Mouse (Mus musculus): ENCODE data around the gene Unc5b. TPM values are rescaled to one million over a fixed set of nuclear protein-coding genes. Genes with fewer than 3 reads are reported as not detected.

The Unc5b gene
- polyA plus RNA-seq, 1 experiment from 2014 or later, result 2.6 TPM

DNA sequence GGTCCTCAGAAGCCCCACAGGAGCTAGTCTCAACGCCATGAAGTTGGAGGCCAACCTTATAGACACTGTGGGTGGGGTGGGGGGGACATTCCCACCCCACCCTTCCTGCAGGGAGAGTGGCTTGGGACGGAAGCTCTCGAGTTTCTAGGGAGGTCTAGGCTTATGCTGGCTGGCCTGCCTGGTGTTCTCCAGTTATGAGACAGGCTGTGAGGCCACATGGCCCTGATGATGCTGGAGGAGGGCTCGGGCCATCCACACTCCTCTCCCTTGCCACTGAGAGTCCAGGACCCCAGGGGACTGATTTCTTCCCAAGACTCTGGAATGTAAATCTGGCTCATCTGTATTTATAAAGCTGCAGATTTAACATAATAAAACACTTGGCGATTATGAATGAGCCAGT is 104.1 kb downstream of the Unc5b start:
- H3K27ac ChIP-seq (replicated peaks), result no peak overlapping the region
- no peak for ATAC-seq (ENCODE audit: low read depth)
- no peak overlapping the region for H3K9ac ChIP-seq
- WGBS, result 46% methylated on average over 5 of the region's 5 CpGs
- no peaks in the 10 kb centered on the region for H3K27me3 ChIP-seq
- H3K4me1 ChIP-seq (replicated peaks), result peaks cover 16% of the 10 kb centered on the region
- H3K9me3 ChIP-seq, result no peaks in the 10 kb centered on the region
- no peak overlapping the region for H3K4me3 ChIP-seq
- peaks cover 12% of the 10 kb centered on the region for H3K36me3 ChIP-seq
- H3K4me2 ChIP-seq, result no peak overlapping the region

GRCm38 (mm10) chr10:60726896-60727295 is 104.5 kb downstream of the Unc5b start:
- H3K27me3 ChIP-seq, result no peaks in the 10 kb centered on the region
- H3K4me1 ChIP-seq (replicated peaks), result peaks cover 15% of the 10 kb centered on the region
- H3K9ac ChIP-seq, result no peak overlapping the region
- H3K27ac ChIP-seq (replicated peaks), result no peak overlapping the region
- H3K4me2 ChIP-seq, result no peak overlapping the region
- WGBS, result 68% methylated on average over 3 of the region's 3 CpGs
- H3K36me3 ChIP-seq, result peaks cover 12% of the 10 kb centered on the region
- no peak for ATAC-seq (ENCODE audit: low read depth)
- no peaks in the 10 kb centered on the region for H3K9me3 ChIP-seq
- H3K4me3 ChIP-seq, result no peak overlapping the region

DNA sequence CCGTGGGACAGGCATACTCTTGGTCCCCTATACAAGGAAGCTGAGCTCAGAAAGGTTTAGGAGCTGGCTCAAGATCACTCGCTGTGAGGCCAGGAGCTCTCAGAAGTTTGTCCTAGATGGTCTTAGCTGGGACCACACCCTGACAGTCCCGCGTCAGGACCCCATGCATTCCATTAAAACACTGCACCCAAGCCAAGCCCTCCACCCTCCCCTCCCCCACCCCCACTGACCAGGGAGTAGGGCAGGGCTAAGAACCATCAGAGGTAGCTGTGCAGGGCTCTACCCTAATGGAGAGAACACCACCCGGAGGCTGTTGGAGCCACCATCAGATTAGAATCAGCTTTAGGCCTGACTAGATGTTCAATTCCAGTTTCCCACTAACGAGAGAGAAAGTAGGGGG is 106.9 kb downstream of the Unc5b start:
- ATAC-seq (ENCODE audit: low read depth), result no peak

DNA sequence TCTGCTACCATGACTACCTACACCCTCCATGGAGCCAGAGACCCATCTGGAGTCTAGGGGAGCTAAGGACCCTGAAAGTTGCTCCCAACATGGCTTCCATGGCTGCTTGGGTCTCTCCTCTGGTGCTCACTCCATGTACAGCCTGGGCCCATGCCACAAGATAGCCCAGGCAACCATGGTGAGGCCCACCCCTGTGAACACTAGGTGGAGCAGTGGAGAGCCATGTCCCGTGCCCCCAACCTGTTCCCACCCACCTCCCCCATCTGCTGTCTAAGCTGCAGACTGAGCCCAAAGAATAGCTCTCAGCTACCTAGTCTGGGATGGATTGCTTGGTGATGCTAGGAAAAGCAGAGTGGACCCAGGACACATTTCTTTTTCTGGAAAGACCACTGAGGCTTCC is 108.0 kb downstream of the Unc5b start:
- Histone ChIP-seq H3K4me3 (no peak overlapping the region), H3K27ac (replicated peaks) (no peak overlapping the region), H3K4me2 (no peak overlapping the region), H3K9me3 (no peaks in the 10 kb centered on the region), H3K36me3 (peaks cover 14% of the 10 kb centered on the region), H3K9ac (no peak overlapping the region), H3K4me1 (replicated peaks) (peaks cover 24% of the 10 kb centered on the region), H3K27me3 (no peaks in the 10 kb centered on the region)
- no peak for ATAC-seq (ENCODE audit: low read depth)
- 33% methylated on average over 1 of the region's 1 CpGs for WGBS

More for the DNA sequence above, 106.9 kb downstream of the Unc5b start:
- Histone ChIP-seq H3K9ac (no peak overlapping the region), H3K36me3 (peaks cover 7% of the 10 kb centered on the region), H3K9me3 (no peaks in the 10 kb centered on the region), H3K27ac (replicated peaks) (no peak overlapping the region), H3K4me2 (no peak overlapping the region), H3K4me3 (no peak overlapping the region), H3K4me1 (replicated peaks) (peaks cover 24% of the 10 kb centered on the region), H3K27me3 (no peaks in the 10 kb centered on the region)
- 88% methylated on average over 6 of the region's 6 CpGs for WGBS

GRCm38 (mm10) chr10:60721640-60722039 is 109.7 kb downstream of the Unc5b start:
- Histone ChIP-seq H3K36me3 (peaks cover 18% of the 10 kb centered on the region), H3K4me1 (replicated peaks) (peaks cover 17% of the 10 kb centered on the region; the same call in 1 of the 2 replicates), H3K27me3 (no peaks in the 10 kb centered on the region), H3K9ac (no peak overlapping the region), H3K4me2 (0 out of 2 replicates have a peak overlapping the region, but pooled peaks have one; percentile 7), H3K27ac (replicated peaks) (peak overlapping the region; percentile 46), H3K4me3 (no peak overlapping the region), H3K9me3 (no peaks in the 10 kb centered on the region)
- no peak for ATAC-seq (ENCODE audit: low read depth)
- WGBS, result 40% methylated on average over 12 of the region's 12 CpGs

DNA sequence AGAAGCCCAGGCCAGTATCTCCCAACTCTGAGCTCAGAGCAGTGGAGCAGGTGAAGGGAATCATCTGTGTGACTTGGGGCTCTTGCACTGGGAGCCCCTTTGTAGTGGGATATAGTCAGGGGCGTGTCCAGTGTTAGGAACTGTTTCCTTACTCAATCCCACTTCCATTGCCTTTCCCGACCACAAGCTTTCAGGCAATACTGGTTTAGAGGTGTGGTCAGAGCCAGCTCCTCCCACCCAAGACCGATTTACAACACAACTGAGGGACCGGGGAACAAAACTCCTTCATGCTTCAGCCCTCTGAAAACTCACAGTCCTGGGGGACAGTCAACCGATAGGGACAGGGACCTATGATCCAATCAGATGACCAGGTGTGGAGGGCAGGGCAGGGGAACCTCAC is 110.9 kb downstream of the Unc5b start:
- no peak overlapping the region for H3K4me3 ChIP-seq
- H3K36me3 ChIP-seq, result peaks cover 30% of the 10 kb centered on the region
- ATAC-seq (ENCODE audit: low read depth), result no peak
- H3K4me2 ChIP-seq, result no peak overlapping the region
- peaks cover 17% of the 10 kb centered on the region; the same call in 1 of the 2 replicates for H3K4me1 ChIP-seq (replicated peaks)
- no peaks in the 10 kb centered on the region for H3K27me3 ChIP-seq
- WGBS, result 81% methylated on average over 5 of the region's 5 CpGs
- H3K9me3 ChIP-seq, result no peaks in the 10 kb centered on the region
- H3K9ac ChIP-seq, result no peak overlapping the region
- H3K27ac ChIP-seq (replicated peaks), result no peak overlapping the region

DNA sequence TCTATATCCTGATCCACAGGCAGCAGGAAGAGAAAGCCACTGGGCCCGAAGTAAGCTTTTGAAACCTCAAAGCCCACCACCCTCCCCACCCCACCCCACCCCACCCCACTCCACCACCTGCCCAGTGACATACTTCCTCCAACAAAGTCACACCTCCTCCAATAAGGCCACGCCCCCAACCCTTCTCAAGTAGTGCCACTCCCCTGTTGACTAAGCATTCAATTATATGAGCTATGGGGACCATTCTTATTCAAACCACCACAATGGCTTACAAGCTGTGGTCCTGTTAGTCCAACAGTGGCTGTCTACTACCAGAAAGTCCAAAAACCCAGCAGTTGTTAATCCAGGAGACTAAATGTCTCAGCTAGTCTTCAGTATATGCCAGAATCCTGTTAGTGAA is 112.9 kb downstream of the Unc5b start:
- no peaks in the 10 kb centered on the region for H3K27me3 ChIP-seq
- WGBS, result 94% methylated on average over 2 of the region's 2 CpGs
- H3K9ac ChIP-seq, result no peak overlapping the region
- H3K4me3 ChIP-seq, result no peak overlapping the region
- peaks cover 44% of the 10 kb centered on the region for H3K36me3 ChIP-seq
- ATAC-seq (ENCODE audit: low read depth), result no peak
- peaks cover 17% of the 10 kb centered on the region; the same call in 1 of the 2 replicates for H3K4me1 ChIP-seq (replicated peaks)
- no peaks in the 10 kb centered on the region; the same call in none of the 2 replicates for H3K9me3 ChIP-seq
- H3K4me2 ChIP-seq, result no peak overlapping the region
- H3K27ac ChIP-seq (replicated peaks), result no peak overlapping the region

- WGBS, result 89% methylated on average over 3 of the region's 3 CpGs
- peaks cover 3% of the 10 kb centered on the region for H3K9me3 ChIP-seq
- no peak overlapping the region for H3K4me3 ChIP-seq
- peaks cover 8% of the 10 kb centered on the region; the same call in 1 of the 2 replicates for H3K4me1 ChIP-seq (replicated peaks)
- H3K27ac ChIP-seq (replicated peaks), result no peak overlapping the region
- H3K36me3 ChIP-seq, result peaks cover 47% of the 10 kb centered on the region
- no peak overlapping the region for H3K4me2 ChIP-seq
- no peak for ATAC-seq (ENCODE audit: low read depth)
- H3K27me3 ChIP-seq, result no peaks in the 10 kb centered on the region
- no peak overlapping the region for H3K9ac ChIP-seq
Observed at GRCm38 (mm10) chr10:60716449-60716848, 114.9 kb downstream of the Unc5b start.

Other genes with a start within 250 kb of the Unc5b start
- 1.3 and 1.4 TPM in 2 replicates for gene Cdh23, start 135.1 kb downstream of the Unc5b start, polyA plus RNA-seq (2015; fragmentation: Nextera tagmentation; extraction: Ambion mirVana)
- 11.8 and 12.9 TPM in 2 replicates for gene Slc29a3, start 78.8 kb downstream of the Unc5b start, polyA plus RNA-seq (2015; fragmentation: Nextera tagmentation; extraction: Ambion mirVana)

All from neural tube, embryonic 13.5 days (tissue).